Mouse (Mus musculus) midbrain, embryonic 13.5 days (tissue): ENCODE results near the gene Dync2h1. TPM values are rescaled to one million over a fixed set of nuclear protein-coding genes. Genes with fewer than 3 reads are reported as not detected.
A peak's percentile ranks its signal among the peaks of the same experiment; 100 is the strongest.
"Not testable (repeated sequence)": the region's sequence is repeated elsewhere in the genome, so short reads cannot be mapped to it uniquely, and the experiment has no call there.

Source experiments
- ATAC-seq: fragments of 200-750 bp; cut with Nextera tagmentation; 2 replicates; pipeline ENCODE4 v1.8.0; 2017; ENCODE audit warnings: mild to moderate bottlenecking, moderate TSS enrichment, moderate library complexity
- H3K27ac ChIP-seq: fragments of 300-500 bp; sonication (generic); 2 replicates; pipeline ENCODE4 v1.5.1; 2015; ENCODE audit warnings: inconsistent platforms, mild to moderate bottlenecking, moderate library complexity
- H3K27me3 ChIP-seq: fragments of 300-500 bp; sonication (generic); 2 replicates; pipeline ENCODE4 v1.6.1; 2015; ENCODE audit warnings: mild to moderate bottlenecking, inconsistent platforms
- H3K36me3 ChIP-seq: fragments of 300-500 bp; sonication (generic); 2 replicates; pipeline ENCODE4 v1.6.1; 2015; ENCODE audit warnings: mild to moderate bottlenecking, inconsistent platforms
- H3K4me1 ChIP-seq: fragments of 300-500 bp; sonication (generic); replicated peaks from 2 replicates; pipeline ENCODE4 v1.6.1; 2015; ENCODE audit warnings: inconsistent platforms
- H3K4me2 ChIP-seq: fragments of 300-500 bp; sonication (generic); replicated peaks from 2 replicates; pipeline ENCODE4 v1.6.1; 2015; ENCODE audit warnings: moderate library complexity, mild to moderate bottlenecking, inconsistent platforms
- H3K4me3 ChIP-seq: fragments of 300-500 bp; sonication (generic); replicated peaks from 2 replicates; pipeline ENCODE4 v1.5.1; 2015; ENCODE audit warnings: mild to moderate bottlenecking, inconsistent platforms
- H3K9ac ChIP-seq: fragments of 300-500 bp; sonication (generic); replicated peaks from 2 replicates; pipeline ENCODE4 v1.6.1; 2015; ENCODE audit warnings: mild to moderate bottlenecking, inconsistent platforms
- H3K9me3 ChIP-seq: fragments of 300-500 bp; sonication (generic); 2 replicates; pipeline ENCODE4 v1.6.1; 2016; ENCODE audit warnings: mild to moderate bottlenecking, inconsistent platforms
- WGBS: fragments of 180-500 bp; shearing (Covaris S2); methylation state at CpG from one replicate; pipeline ENCODE4 v1.1.7; 2015; 5-methylcytosine and 5-hydroxymethylcytosine counted together
- polyA plus RNA-seq: library from polyadenylated mRNA; unstranded; fragments of >200 nt; fragmentation: Nextera tagmentation; extraction: Ambion mirVana; gene quantifications from 2 replicates; pipeline ENCODE4 v1.2.1, GENCODE M21; 2015

Dync2h1 gene
- polyA plus RNA-seq, 1 experiment from 2014 or later = 23.2 TPM

- Histone ChIP-seq H3K36me3 (peaks cover 18% of the 10 kb centered on the region), H3K4me1 (no peaks in the 10 kb centered on the region), H3K27me3 (no peaks in the 10 kb centered on the region), H3K9ac (no peak overlapping the region), H3K27ac (no peak overlapping the region), H3K4me2 (no peak overlapping the region), H3K9me3 (no peaks in the 10 kb centered on the region), H3K4me3 (no peak overlapping the region)
- ATAC-seq = no peak
- 85% methylated on average over 3 of the region's 3 CpGs for WGBS
Measured at GRCm38 (mm10) chr9:7009785-7010184, 174.5 kb downstream of the Dync2h1 start.

- 53% methylated on average over 2 of the region's 2 CpGs for WGBS
- peaks cover 33% of the 10 kb centered on the region for H3K36me3 ChIP-seq
- ATAC-seq = no peak
- no peak overlapping the region for H3K9ac ChIP-seq
- no peaks in the 10 kb centered on the region for H3K27me3 ChIP-seq
- H3K4me2 ChIP-seq = no peak overlapping the region
- no peak overlapping the region for H3K4me3 ChIP-seq
- no peaks in the 10 kb centered on the region for H3K9me3 ChIP-seq
- no peaks in the 10 kb centered on the region for H3K4me1 ChIP-seq
- no peak overlapping the region for H3K27ac ChIP-seq
Measured at GRCm38 (mm10) chr9:6994865-6995264, 189.4 kb downstream of the Dync2h1 start.

GRCm38 (mm10) chr9:6994275-6994674, 190.0 kb downstream of the Dync2h1 start:
- no peaks in the 10 kb centered on the region for H3K4me1 ChIP-seq
- no peak overlapping the region for H3K9ac ChIP-seq
- H3K36me3 ChIP-seq = peaks cover 31% of the 10 kb centered on the region
- H3K9me3 ChIP-seq = no peaks in the 10 kb centered on the region
- no peak overlapping the region for H3K4me2 ChIP-seq
- no peak overlapping the region for H3K4me3 ChIP-seq
- 0 out of 2 replicates have a peak, but pooled peaks have one; percentile 40 for ATAC-seq
- H3K27me3 ChIP-seq = no peaks in the 10 kb centered on the region
- H3K27ac ChIP-seq = no peak overlapping the region

GRCm38 (mm10) chr9:6988893-6989685, 195.2 kb downstream of the Dync2h1 start:
- ATAC-seq = no peak
- H3K4me3 ChIP-seq = no peak overlapping the region
- peaks cover 33% of the 10 kb centered on the region for H3K36me3 ChIP-seq
- WGBS = 94% methylated on average over 3 of the region's 3 CpGs
- no peak overlapping the region for H3K27ac ChIP-seq
- no peaks in the 10 kb centered on the region for H3K27me3 ChIP-seq
- H3K4me2 ChIP-seq = no peak overlapping the region
- no peaks in the 10 kb centered on the region for H3K4me1 ChIP-seq
- no peaks in the 10 kb centered on the region for H3K9me3 ChIP-seq
- H3K9ac ChIP-seq = no peak overlapping the region

GRCm38 (mm10) chr9:6986161-6986560, 198.1 kb downstream of the Dync2h1 start:
- 90% methylated on average over 3 of the region's 3 CpGs for WGBS

GRCm38 (mm10) chr9:6969171-6969570, 215.1 kb downstream of the Dync2h1 start:
- no peak overlapping the region for H3K4me2 ChIP-seq
- H3K27me3 ChIP-seq = no peaks in the 10 kb centered on the region
- H3K9me3 ChIP-seq = no peaks in the 10 kb centered on the region
- 89% methylated on average over 2 of the region's 2 CpGs for WGBS
- H3K4me1 ChIP-seq = no peaks in the 10 kb centered on the region
- no peak overlapping the region for H3K9ac ChIP-seq
- H3K36me3 ChIP-seq = peaks cover 22% of the 10 kb centered on the region
- ATAC-seq = no peak
- no peak overlapping the region for H3K27ac ChIP-seq
- no peak overlapping the region for H3K4me3 ChIP-seq

More at GRCm38 (mm10) chr9:6986161-6986560, 198.1 kb downstream of the Dync2h1 start:
- H3K9ac ChIP-seq = no peak overlapping the region
- H3K4me1 ChIP-seq = no peaks in the 10 kb centered on the region
- H3K27ac ChIP-seq = no peak overlapping the region
- H3K36me3 ChIP-seq = peaks cover 17% of the 10 kb centered on the region
- ATAC-seq = no peak
- no peaks in the 10 kb centered on the region for H3K9me3 ChIP-seq
- no peak overlapping the region for H3K4me2 ChIP-seq
- no peaks in the 10 kb centered on the region for H3K27me3 ChIP-seq
- no peak overlapping the region for H3K4me3 ChIP-seq

GRCm38 (mm10) chr9:6965006-6965405, 219.2 kb downstream of the Dync2h1 start:
- H3K27ac ChIP-seq = no peak overlapping the region
- WGBS = 95% methylated on average over 3 of the region's 3 CpGs
- H3K9ac ChIP-seq = no peak overlapping the region
- no peak overlapping the region for H3K4me3 ChIP-seq
- H3K36me3 ChIP-seq = peaks cover 22% of the 10 kb centered on the region
- no peak for ATAC-seq
- H3K4me1 ChIP-seq = no peaks in the 10 kb centered on the region
- H3K27me3 ChIP-seq = no peaks in the 10 kb centered on the region
- H3K4me2 ChIP-seq = no peak overlapping the region
- H3K9me3 ChIP-seq = no peaks in the 10 kb centered on the region

GRCm38 (mm10) chr9:6958311-6958710, 225.9 kb downstream of the Dync2h1 start:
- Histone ChIP-seq H3K4me2 (no peak overlapping the region), H3K4me3 (no peak overlapping the region), H3K4me1 (no peaks in the 10 kb centered on the region), H3K27me3 (no peaks in the 10 kb centered on the region), H3K36me3 (peaks cover 5% of the 10 kb centered on the region; the same call in 1 of the 2 replicates), H3K27ac (no peak overlapping the region), H3K9me3 (no peaks in the 10 kb centered on the region), H3K9ac (no peak overlapping the region)
- WGBS = 81% methylated on average over 2 of the region's 2 CpGs
- ATAC-seq = no peak

GRCm38 (mm10) chr9:6927399-6928035, 256.7 kb downstream of the Dync2h1 start:
- Histone ChIP-seq H3K4me1 (no peaks in the 10 kb centered on the region), H3K4me3 (no peak overlapping the region), H3K9me3 (no peaks in the 10 kb centered on the region), H3K9ac (no peak overlapping the region), H3K4me2 (no peak overlapping the region), H3K36me3 (peaks cover 22% of the 10 kb centered on the region), H3K27ac (no peak overlapping the region), H3K27me3 (no peaks in the 10 kb centered on the region)
- WGBS = 27% methylated on average over 1 of the region's 1 CpGs
- no peak for ATAC-seq

- H3K27ac ChIP-seq = no peak overlapping the region
- H3K9me3 ChIP-seq = no peaks in the 10 kb centered on the region
- no peaks in the 10 kb centered on the region for H3K4me1 ChIP-seq
- H3K4me2 ChIP-seq = no peak overlapping the region
- H3K36me3 ChIP-seq = no peaks in the 10 kb centered on the region
- WGBS = 94% methylated on average over 1 of the region's 1 CpGs
- no peak for ATAC-seq
- H3K27me3 ChIP-seq = no peaks in the 10 kb centered on the region
- no peak overlapping the region for H3K9ac ChIP-seq
- H3K4me3 ChIP-seq = no peak overlapping the region
Measured at GRCm38 (mm10) chr9:6913471-6913870, 270.8 kb downstream of the Dync2h1 start.

- ATAC-seq, H3K36me3 ChIP-seq, H3K27me3 ChIP-seq, H3K4me1 ChIP-seq, H3K9me3 ChIP-seq, H3K4me3 ChIP-seq, H3K9ac ChIP-seq, H3K4me2 ChIP-seq, H3K27ac ChIP-seq: not testable (repeated sequence)
- WGBS = 68% methylated on average over 4 of the region's 4 CpGs
Measured at GRCm38 (mm10) chr9:6910537-6910936, 273.7 kb downstream of the Dync2h1 start.

GRCm38 (mm10) chr9:6901620-6902019, 282.6 kb downstream of the Dync2h1 start:
- 82% methylated on average over 1 of the region's 1 CpGs for WGBS

More at GRCm38 (mm10) chr9:6901620-6902019, 282.6 kb downstream of the Dync2h1 start:
- Histone ChIP-seq H3K36me3 (no peaks in the 10 kb centered on the region), H3K27me3 (no peaks in the 10 kb centered on the region), H3K9ac (no peak overlapping the region), H3K9me3 (no peaks in the 10 kb centered on the region), H3K4me3 (no peak overlapping the region), H3K4me1 (no peaks in the 10 kb centered on the region), H3K4me2 (no peak overlapping the region), H3K27ac (no peak overlapping the region)
- ATAC-seq = no peak
